Mouse (Mus musculus) MEL (cell line): ENCODE measurements around the gene Grik4. TPM values are rescaled to one million over a fixed set of nuclear protein-coding genes. Genes with fewer than 3 reads are reported as not detected.
A peak's percentile ranks its signal among the peaks of the same experiment; 100 is the strongest.

Experiments
- DNase-seq: peaks from one replicate; pipeline ENCODE4 v3.0.0; 2011; ENCODE audit warnings: low read depth, low spot score
- H3K27ac ChIP-seq: 2 replicates; pipeline ENCODE4 v1.5.1; 2012; ENCODE audit warnings: low read depth, mild to moderate bottlenecking, control low read depth, low read length, moderate library complexity; ENCODE audit not compliant: control insufficient read depth
- H3K27me3 ChIP-seq, 2 experiments: fragments of 150-350 bp in 1 of 2; sonication (generic) in 1 of 2; 2 replicates each; pipeline ENCODE4 v1.6.1; 2012; ENCODE audit warnings: low read length in 2 of 2, mild to moderate bottlenecking in 2 of 2, improper control_type of control experiment in 1 of 2, moderate library complexity in 1 of 2; ENCODE audit not compliant: insufficient read depth in 2 of 2, control insufficient read depth in 1 of 2
- H3K36me3 ChIP-seq, 2 experiments: 2 replicates each; pipeline ENCODE4 v1.6.1; 2012 to 2014; ENCODE audit warnings: low read length in 2 of 2, improper control_type of control experiment in 1 of 2, inconsistent platforms in 1 of 2, mild to moderate bottlenecking in 1 of 2; ENCODE audit not compliant: insufficient read depth in 2 of 2, control insufficient read depth in 1 of 2
- H3K4me1 ChIP-seq, 2 experiments: fragments of 150-350 bp in 1 of 2; sonication (generic) in 1 of 2; 2 replicates each; pipeline ENCODE4 v1.6.1; 2012; ENCODE audit warnings: low read length in 2 of 2, improper control_type of control experiment in 1 of 2, mild to moderate bottlenecking in 1 of 2; ENCODE audit not compliant: insufficient read depth in 2 of 2, control insufficient read depth in 1 of 2
- H3K4me3 ChIP-seq, 2 experiments: fragments of 150-350 bp in 1 of 2; sonication (generic) in 1 of 2; 2 replicates each; pipeline ENCODE4 v1.5.1; 2012; ENCODE audit warnings: low read depth in 2 of 2, low read length in 2 of 2, mild to moderate bottlenecking in 2 of 2, moderate library complexity in 2 of 2, control low read depth in 1 of 2, improper control_type of control experiment in 1 of 2; ENCODE audit not compliant: control insufficient read depth in 1 of 2, insufficient read depth in 1 of 2
- H3K79me2 ChIP-seq: 2 replicates; pipeline ENCODE4 v1.6.1; 2012; ENCODE audit warnings: mild to moderate bottlenecking, low read length, moderate library complexity; ENCODE audit not compliant: control insufficient read depth, poor library complexity, insufficient read depth
- H3K9ac ChIP-seq: 2 replicates; pipeline ENCODE4 v1.6.1; 2012; ENCODE audit warnings: low read depth, mild to moderate bottlenecking, control low read depth, low read length, moderate library complexity; ENCODE audit not compliant: control insufficient read depth, poor library complexity, severe bottlenecking
- H3K9me3 ChIP-seq: fragments of 150-350 bp; sonication (generic); replicated peaks from 2 replicates; pipeline ENCODE4 v1.6.1; 2012; ENCODE audit warnings: mild to moderate bottlenecking, low read length, improper control_type of control experiment, moderate library complexity; ENCODE audit not compliant: insufficient read depth
- BHLHE40 ChIP-seq: IDR thresholded peaks from 2 replicates; pipeline ENCODE4 v1.6.1; 2012; ENCODE audit warnings: low read depth, mild to moderate bottlenecking, inconsistent platforms, low read length, improper control_type of control experiment, borderline replicate concordance
- CHD2 ChIP-seq: IDR thresholded peaks from 2 replicates; pipeline ENCODE4 v1.6.1; 2011; ENCODE audit warnings: low read length, improper control_type of control experiment
- CTCF ChIP-seq, 3 experiments: IDR thresholded peaks in 2 of 3; conservative IDR thresholded peaks in 1 of 3; 2 replicates each; pipeline ENCODE4 v1.5.1; 2011 to 2012; ENCODE audit warnings: low read length in 3 of 3, low read depth in 2 of 3, mild to moderate bottlenecking in 2 of 3, improper control_type of control experiment in 1 of 3, inconsistent platforms in 1 of 3, mixed read lengths in 1 of 3, moderate library complexity in 1 of 3; ENCODE audit not compliant: control insufficient read depth in 1 of 3, insufficient read depth in 1 of 3, poor library complexity in 1 of 3, severe bottlenecking in 1 of 3
- EP300 ChIP-seq, 2 experiments: IDR thresholded peaks; 2 replicates each; pipeline ENCODE4 v1.6.1; 2011; ENCODE audit warnings: improper control_type of control experiment in 2 of 2, low read length in 2 of 2, low read depth in 1 of 2, mild to moderate bottlenecking in 1 of 2
- ETS1 ChIP-seq: IDR thresholded peaks from 2 replicates; pipeline ENCODE4 v1.6.1; 2012; ENCODE audit warnings: low read depth, mild to moderate bottlenecking, inconsistent platforms, low read length, improper control_type of control experiment, moderate library complexity
- KAT2A ChIP-seq: conservative IDR thresholded peaks from 2 replicates; pipeline ENCODE4 v1.6.1; 2012; ENCODE audit warnings: low read depth, low read length, improper control_type of control experiment, inconsistent platforms
- MAX ChIP-seq: IDR thresholded peaks from 2 replicates; pipeline ENCODE4 v1.6.1; 2011; ENCODE audit warnings: low read length, improper control_type of control experiment
- MYB ChIP-seq: IDR thresholded peaks from 2 replicates; pipeline ENCODE4 v1.6.1; 2011; ENCODE audit warnings: mild to moderate bottlenecking, low read depth, low read length, improper control_type of control experiment
- NELFE ChIP-seq: IDR thresholded peaks from 2 replicates; pipeline ENCODE4 v1.6.1; 2011; ENCODE audit warnings: low read depth, low read length, improper control_type of control experiment
- POLR2AphosphoS2 ChIP-seq: IDR thresholded peaks from 2 replicates; pipeline ENCODE4 v1.6.1; 2011; ENCODE audit warnings: low read length, improper control_type of control experiment
- POLR2AphosphoS5 ChIP-seq: IDR thresholded peaks from 2 replicates; pipeline ENCODE4 v1.6.1; 2012; ENCODE audit warnings: low read depth, borderline replicate concordance, mild to moderate bottlenecking, inconsistent platforms, low read length, moderate library complexity, mixed read lengths
- RAD21 ChIP-seq: IDR thresholded peaks from 2 replicates; pipeline ENCODE4 v1.6.1; 2011; ENCODE audit warnings: mild to moderate bottlenecking, low read depth, low read length, improper control_type of control experiment
- RCOR1 ChIP-seq: IDR thresholded peaks from 2 replicates; pipeline ENCODE4 v1.6.1; 2012; ENCODE audit warnings: low read depth, mild to moderate bottlenecking, inconsistent platforms, low read length, improper control_type of control experiment
- SIN3A ChIP-seq: IDR thresholded peaks from 2 replicates; pipeline ENCODE4 v1.6.1; 2012; ENCODE audit warnings: low read length, improper control_type of control experiment, inconsistent platforms
- SMC3 ChIP-seq: IDR thresholded peaks from 2 replicates; pipeline ENCODE4 v1.6.1; 2011; ENCODE audit warnings: low read depth, low read length, improper control_type of control experiment
- TAL1 ChIP-seq: IDR thresholded peaks from 2 replicates; pipeline ENCODE4 v1.6.1; 2012; ENCODE audit warnings: mild to moderate bottlenecking, inconsistent platforms, low read length, moderate library complexity, mixed read lengths
- UBTF ChIP-seq: IDR thresholded peaks from 2 replicates; pipeline ENCODE4 v1.6.1; 2012; ENCODE audit warnings: low read depth, mild to moderate bottlenecking, inconsistent platforms, low read length, improper control_type of control experiment, moderate library complexity, borderline replicate concordance; ENCODE audit not compliant: insufficient read depth
- ZC3H11A ChIP-seq: IDR thresholded peaks from 2 replicates; pipeline ENCODE4 v1.6.1; 2012; ENCODE audit warnings: low read depth, mild to moderate bottlenecking, inconsistent platforms, low read length, improper control_type of control experiment
- ZKSCAN1 ChIP-seq: IDR thresholded peaks from 2 replicates; pipeline ENCODE4 v1.6.1; 2012; ENCODE audit warnings: low read depth, mild to moderate bottlenecking, inconsistent platforms, low read length, improper control_type of control experiment, moderate library complexity
- ZNF384 ChIP-seq: IDR thresholded peaks from 2 replicates; pipeline ENCODE4 v1.6.1; 2012; ENCODE audit warnings: low read depth, mild to moderate bottlenecking, inconsistent platforms, low read length, improper control_type of control experiment
- polyA plus RNA-seq, 2 experiments: library from polyadenylated mRNA; stranded (reverse) in 1 of 2; unstranded in 1 of 2; fragments of >175 nt in 1 of 2; fragments of >200 nt in 1 of 2; gene quantifications; 2 replicates each; pipeline versions ENCODE4 v1.2.1 to v1.2.4; 2012; ENCODE audit warnings: low replicate concordance in 2 of 2, low read depth in 1 of 2; ENCODE audit not compliant: insufficient read length in 2 of 2, insufficient read depth in 1 of 2, missing spikeins in 1 of 2
- total RNA-seq: library from RNA; depleted of rRNA; stranded (reverse); fragments of 300-350 nt; gene quantifications from 2 replicates; pipeline ENCODE4 v1.2.3, GENCODE M21; 2012

Gene Grik4
- total and polyA plus RNA-seq, 3 experiments, result 0.17 TPM; not detected in 2

GRCm38 (mm10) chr9:42612482-42612991, 331.8 kb downstream of the Grik4 start:
- no peaks in the 10 kb centered on the region for H3K36me3 ChIP-seq
- H3K9ac ChIP-seq, result no peak overlapping the region
- no peak for DNase-seq
- no peaks in the 10 kb centered on the region for H3K79me2 ChIP-seq
- no peaks in the 10 kb centered on the region for H3K4me1 ChIP-seq
- TF ChIP-seq KAT2A (no peak), RCOR1 (no peak), POLR2AphosphoS5 (no peak), NELFE (no peak), ZC3H11A (no peak), MYB (no peak), MAX (no peak), UBTF (no peak), TAL1 (no peak), POLR2AphosphoS2 (no peak), EP300 (IDR thresholded peaks at IDR 0.05; ENCODE audit: low read depth in 1 of 2, low read length in 2 of 2) (no peak), ETS1 (no peak), BHLHE40 (no peak), CHD2 (no peak), ZNF384 (no peak), SIN3A (no peak)
- TF ChIP-seq, all 39 proteins: peak for 0
- no peak overlapping the region for H3K4me3 ChIP-seq
- no peak overlapping the region for H3K27ac ChIP-seq
- no peaks in the 10 kb centered on the region for H3K9me3 ChIP-seq
- H3K27me3 ChIP-seq, result no peaks in the 10 kb centered on the region

- H3K9me3 ChIP-seq, result no peaks in the 10 kb centered on the region
- peak; percentile 23; the same call in 1 of the 2 replicates for TF ChIP-seq SMC3
- peak in 2 of 3 experiments; percentile 15 to 18; a peak in 3 of 6 replicates for TF ChIP-seq CTCF (IDR thresholded peaks at IDR 0.05 in 2 of 3, conservative IDR thresholded peaks at IDR 0.05 in 1 of 3; ENCODE audit: control insufficient read depth in 1 of 3, insufficient read depth in 1 of 3, low read depth in 2 of 3, low read length in 3 of 3, poor library complexity in 1 of 3, severe bottlenecking in 1 of 3)
- peak; percentile 21 for TF ChIP-seq RAD21
- no peak for TF ChIP-seq RCOR1
- TF ChIP-seq EP300 (IDR thresholded peaks at IDR 0.05; ENCODE audit: low read depth in 1 of 2, low read length in 2 of 2), result no peak
- no peak for TF ChIP-seq ZKSCAN1
- TF ChIP-seq, all 39 proteins: peak for 3
- no peaks in the 10 kb centered on the region for H3K27me3 ChIP-seq
- no peak overlapping the region for H3K27ac ChIP-seq
- no peaks in the 10 kb centered on the region for H3K4me1 ChIP-seq
- no peaks in the 10 kb centered on the region for H3K36me3 ChIP-seq
- no peaks in the 10 kb centered on the region for H3K79me2 ChIP-seq
- no peak for DNase-seq
- H3K9ac ChIP-seq, result no peak overlapping the region
- no peak overlapping the region for H3K4me3 ChIP-seq
Measured at GRCm38 (mm10) chr9:42601445-42601844, 342.8 kb downstream of the Grik4 start.
